Mouse (Mus musculus): Measurements from ENCODE around the gene Il27. TPM values are rescaled to one million over a fixed set of nuclear protein-coding genes. Genes with fewer than 3 reads are reported as not detected.

Gene Il27
- total RNA-seq, 1 experiment: not detected

DNA sequence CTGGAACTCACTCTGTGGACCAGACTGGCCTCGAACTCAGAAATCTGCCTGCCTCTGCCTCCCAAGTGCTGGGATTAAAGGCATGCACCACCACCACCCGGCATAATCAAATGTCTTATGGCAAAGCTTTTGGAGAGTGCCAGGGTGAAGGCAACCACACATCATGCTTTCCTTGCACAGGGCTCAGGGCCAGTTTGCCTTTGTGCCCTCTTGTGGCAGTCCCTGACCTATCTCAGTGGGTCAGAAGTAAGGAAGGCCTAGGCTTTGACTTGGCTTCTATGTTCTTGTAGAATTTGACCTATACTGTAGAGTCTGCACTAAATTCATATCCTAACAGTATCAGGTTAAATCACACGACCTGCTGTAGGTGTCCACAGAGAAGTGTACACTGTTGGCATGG is 22.0 kb upstream of the Il27 start:
- Histone ChIP-seq H3K27ac (ENCODE audit: insufficient read depth, low read depth, low read length, poor library complexity, severe bottlenecking) (no peak overlapping the region), H3K4me1 (ENCODE audit: control insufficient read depth in 2 of 2, insufficient read depth in 2 of 2, low read length in 2 of 2, poor library complexity in 1 of 2) (no peaks in the 10 kb centered on the region), H3K36me3 (ENCODE audit: control insufficient read depth, insufficient read depth, low read length, poor library complexity, severe bottlenecking) (no peaks in the 10 kb centered on the region), H3K4me3 (ENCODE audit: insufficient read depth in 1 of 2, low read depth in 1 of 2, low read length in 2 of 2, poor library complexity in 1 of 2, severe bottlenecking in 1 of 2) (no peak overlapping the region), H3K9me3 (ENCODE audit: control insufficient read depth, insufficient read depth, low read depth, low read length) (no peaks in the 10 kb centered on the region), H3K9ac (ENCODE audit: insufficient read depth, low read depth, low read length, poor library complexity, severe bottlenecking) (no peak overlapping the region)
- DNase-seq (ENCODE audit: low read depth, low spot score): no peak
- TF ChIP-seq CHD2 (IDR thresholded peaks at IDR 0.05; ENCODE audit: low read depth, low read length): no peak
- TF ChIP-seq MAFK (IDR thresholded peaks at IDR 0.05; ENCODE audit: insufficient read depth, low read depth, low read length): no peak
- no peak for TF ChIP-seq ZNF384 (IDR thresholded peaks at IDR 0.05; ENCODE audit: low read depth, low read length)
- TF ChIP-seq ZC3H11A (IDR thresholded peaks at IDR 0.05; ENCODE audit: borderline replicate concordance, low read depth, low read length): no peak
- TF ChIP-seq HCFC1 (IDR thresholded peaks at IDR 0.05; ENCODE audit: borderline replicate concordance, insufficient read depth, low read length): no peak
- in situ Hi-C loops (cut with MboI; ENCODE audit: low sequenced_read_pairs in 2 of 2, unreplicated experiment in 2 of 2): no loop called here

- no peak for DNase-seq (ENCODE audit: low read depth, low spot score)
- in situ Hi-C loops (cut with MboI; ENCODE audit: low sequenced_read_pairs in 2 of 2, unreplicated experiment in 2 of 2): no loop called here
- H3K4me3 ChIP-seq (ENCODE audit: insufficient read depth in 1 of 2, low read depth in 1 of 2, low read length in 2 of 2, poor library complexity in 1 of 2, severe bottlenecking in 1 of 2): no peak overlapping the region
- TF ChIP-seq CHD2 (IDR thresholded peaks at IDR 0.05; ENCODE audit: low read depth, low read length) (no peak), MAFK (IDR thresholded peaks at IDR 0.05; ENCODE audit: insufficient read depth, low read depth, low read length) (no peak), ZNF384 (IDR thresholded peaks at IDR 0.05; ENCODE audit: low read depth, low read length) (no peak), ZC3H11A (IDR thresholded peaks at IDR 0.05; ENCODE audit: borderline replicate concordance, low read depth, low read length) (no peak), HCFC1 (IDR thresholded peaks at IDR 0.05; ENCODE audit: borderline replicate concordance, insufficient read depth, low read length) (no peak)
- H3K9ac ChIP-seq (ENCODE audit: insufficient read depth, low read depth, low read length, poor library complexity, severe bottlenecking): no peak overlapping the region
- no peaks in the 10 kb centered on the region for H3K36me3 ChIP-seq (ENCODE audit: control insufficient read depth, insufficient read depth, low read length, poor library complexity, severe bottlenecking)
- no peaks in the 10 kb centered on the region for H3K4me1 ChIP-seq (ENCODE audit: control insufficient read depth in 2 of 2, insufficient read depth in 2 of 2, low read length in 2 of 2, poor library complexity in 1 of 2)
- H3K27ac ChIP-seq (ENCODE audit: insufficient read depth, low read depth, low read length, poor library complexity, severe bottlenecking): no peak overlapping the region
- H3K9me3 ChIP-seq (ENCODE audit: control insufficient read depth, insufficient read depth, low read depth, low read length): no peaks in the 10 kb centered on the region
Observed at GRCm38 (mm10) chr7:126612736-126613135, 18.0 kb upstream of the Il27 start.

DNA sequence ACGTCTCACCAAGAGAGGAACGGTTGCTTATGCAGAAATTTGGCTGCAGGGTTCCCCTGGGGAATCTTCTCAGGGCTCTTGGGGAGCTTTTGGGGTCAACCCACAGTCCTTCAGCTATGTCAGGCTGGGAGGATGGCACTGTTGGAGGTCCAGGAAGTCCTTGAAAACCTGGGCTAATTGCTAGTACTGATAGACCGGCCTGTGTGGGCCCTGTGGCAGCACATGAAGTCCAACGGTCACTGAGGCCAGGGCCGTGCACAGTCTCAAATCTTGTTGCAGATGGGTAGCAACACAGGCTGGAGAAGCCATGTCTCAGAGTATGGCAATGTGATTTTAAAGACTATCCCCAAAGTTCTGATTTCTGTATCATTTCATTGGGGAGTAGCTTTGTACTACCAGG is 13.1 kb upstream of the Il27 start:
- no peaks in the 10 kb centered on the region for H3K4me1 ChIP-seq (ENCODE audit: control insufficient read depth in 2 of 2, insufficient read depth in 2 of 2, low read length in 2 of 2, poor library complexity in 1 of 2)
- H3K36me3 ChIP-seq (ENCODE audit: control insufficient read depth, insufficient read depth, low read length, poor library complexity, severe bottlenecking): no peaks in the 10 kb centered on the region
- no peaks in the 10 kb centered on the region for H3K9me3 ChIP-seq (ENCODE audit: control insufficient read depth, insufficient read depth, low read depth, low read length)
- no peak overlapping the region for H3K4me3 ChIP-seq (ENCODE audit: insufficient read depth in 1 of 2, low read depth in 1 of 2, low read length in 2 of 2, poor library complexity in 1 of 2, severe bottlenecking in 1 of 2)
- no peak for TF ChIP-seq MAFK (IDR thresholded peaks at IDR 0.05; ENCODE audit: insufficient read depth, low read depth, low read length)
- no peak for TF ChIP-seq CHD2 (IDR thresholded peaks at IDR 0.05; ENCODE audit: low read depth, low read length)
- no peak for TF ChIP-seq ZC3H11A (IDR thresholded peaks at IDR 0.05; ENCODE audit: borderline replicate concordance, low read depth, low read length)
- TF ChIP-seq HCFC1 (IDR thresholded peaks at IDR 0.05; ENCODE audit: borderline replicate concordance, insufficient read depth, low read length): no peak
- TF ChIP-seq ZNF384 (IDR thresholded peaks at IDR 0.05; ENCODE audit: low read depth, low read length): no peak
- in situ Hi-C loops (cut with MboI; ENCODE audit: low sequenced_read_pairs in 2 of 2, unreplicated experiment in 2 of 2): no loop called here
- H3K9ac ChIP-seq (ENCODE audit: insufficient read depth, low read depth, low read length, poor library complexity, severe bottlenecking): no peak overlapping the region
- no peak overlapping the region for H3K27ac ChIP-seq (ENCODE audit: insufficient read depth, low read depth, low read length, poor library complexity, severe bottlenecking)
- no peak for DNase-seq (ENCODE audit: low read depth, low spot score)

GRCm38 (mm10) chr7:126607064-126607463 is 12.3 kb upstream of the Il27 start:
- TF ChIP-seq ZC3H11A (IDR thresholded peaks at IDR 0.05; ENCODE audit: borderline replicate concordance, low read depth, low read length): no peak
- no peak for TF ChIP-seq MAFK (IDR thresholded peaks at IDR 0.05; ENCODE audit: insufficient read depth, low read depth, low read length)
- TF ChIP-seq ZNF384 (IDR thresholded peaks at IDR 0.05; ENCODE audit: low read depth, low read length): no peak
- no peak for TF ChIP-seq HCFC1 (IDR thresholded peaks at IDR 0.05; ENCODE audit: borderline replicate concordance, insufficient read depth, low read length)
- no peak for TF ChIP-seq CHD2 (IDR thresholded peaks at IDR 0.05; ENCODE audit: low read depth, low read length)
- H3K4me3 ChIP-seq (ENCODE audit: insufficient read depth in 1 of 2, low read depth in 1 of 2, low read length in 2 of 2, poor library complexity in 1 of 2, severe bottlenecking in 1 of 2): no peak overlapping the region
- no peaks in the 10 kb centered on the region for H3K9me3 ChIP-seq (ENCODE audit: control insufficient read depth, insufficient read depth, low read depth, low read length)
- no peaks in the 10 kb centered on the region for H3K4me1 ChIP-seq (ENCODE audit: control insufficient read depth in 2 of 2, insufficient read depth in 2 of 2, low read length in 2 of 2, poor library complexity in 1 of 2)
- H3K36me3 ChIP-seq (ENCODE audit: control insufficient read depth, insufficient read depth, low read length, poor library complexity, severe bottlenecking): no peaks in the 10 kb centered on the region
- no peak overlapping the region for H3K9ac ChIP-seq (ENCODE audit: insufficient read depth, low read depth, low read length, poor library complexity, severe bottlenecking)
- H3K27ac ChIP-seq (ENCODE audit: insufficient read depth, low read depth, low read length, poor library complexity, severe bottlenecking): no peak overlapping the region
- in situ Hi-C loops (cut with MboI; ENCODE audit: low sequenced_read_pairs in 2 of 2, unreplicated experiment in 2 of 2): no loop called here
- DNase-seq (ENCODE audit: low read depth, low spot score): no peak

- in situ Hi-C loops (cut with MboI; ENCODE audit: low sequenced_read_pairs in 2 of 2, unreplicated experiment in 2 of 2): no loop called here
- no peaks in the 10 kb centered on the region for H3K9me3 ChIP-seq (ENCODE audit: control insufficient read depth, insufficient read depth, low read depth, low read length)
- no peak overlapping the region for H3K27ac ChIP-seq (ENCODE audit: insufficient read depth, low read depth, low read length, poor library complexity, severe bottlenecking)
- no peak overlapping the region for H3K9ac ChIP-seq (ENCODE audit: insufficient read depth, low read depth, low read length, poor library complexity, severe bottlenecking)
- no peak for DNase-seq (ENCODE audit: low read depth, low spot score)
- no peak overlapping the region for H3K4me3 ChIP-seq (ENCODE audit: insufficient read depth in 1 of 2, low read depth in 1 of 2, low read length in 2 of 2, poor library complexity in 1 of 2, severe bottlenecking in 1 of 2)
- H3K4me1 ChIP-seq (ENCODE audit: control insufficient read depth in 2 of 2, insufficient read depth in 2 of 2, low read length in 2 of 2, poor library complexity in 1 of 2): peaks cover 0 to under 1% of the 10 kb centered on the region in 2 experiments; a peak in 1 of 4 replicates
- H3K36me3 ChIP-seq (ENCODE audit: control insufficient read depth, insufficient read depth, low read length, poor library complexity, severe bottlenecking): no peaks in the 10 kb centered on the region
- TF ChIP-seq CHD2 (IDR thresholded peaks at IDR 0.05; ENCODE audit: low read depth, low read length): no peak
Observed at GRCm38 (mm10) chr7:126606611-126607010, 11.9 kb upstream of the Il27 start.

Data from ES-E14 (cell line).